Mouse (Mus musculus) lung, adult 2 months (tissue): ENCODE measurements at regions not wholly inside any gene's neighbourhood (a gene's known extent, or its start where the extent isn't known, plus 50 kb on each side); places are given as distances from the start of the nearest gene placed in this dataset.

Source experiments
- DNase-seq: peaks from one replicate; pipeline ENCODE4 v3.0.0; 2022
- H3K4me1 ChIP-seq: fragments of 200-500 bp; 2 replicates; pipeline ENCODE4 v1.6.1; 2011; ENCODE audit warnings: low read length; ENCODE audit not compliant: control insufficient read depth, insufficient read depth
- H3K4me3 ChIP-seq: fragments of 200-500 bp; replicated peaks from 2 replicates; pipeline ENCODE3; 2011; ENCODE audit warnings: low read depth, mild to moderate bottlenecking, control low read depth, low read length; ENCODE audit errors: extremely low read depth
- CTCF ChIP-seq: fragments of 200-500 bp; IDR thresholded peaks from 2 replicates; pipeline ENCODE4 v1.5.1; 2011; ENCODE audit warnings: mild to moderate bottlenecking, low read length, control low read depth; ENCODE audit not compliant: insufficient read depth
- POLR2A ChIP-seq: fragments of 200-500 bp; IDR thresholded peaks from 2 replicates; pipeline ENCODE4 v1.6.1; 2011; ENCODE audit warnings: low read depth, mild to moderate bottlenecking, control low read depth, low read length, borderline replicate concordance; ENCODE audit errors: extremely low read depth
- WGBS: fragments of 180-500 bp; shearing (Covaris S2); methylation state at CpG from one replicate; pipeline ENCODE4 v1.1.7; 2018; 5-methylcytosine and 5-hydroxymethylcytosine counted together

DNA sequence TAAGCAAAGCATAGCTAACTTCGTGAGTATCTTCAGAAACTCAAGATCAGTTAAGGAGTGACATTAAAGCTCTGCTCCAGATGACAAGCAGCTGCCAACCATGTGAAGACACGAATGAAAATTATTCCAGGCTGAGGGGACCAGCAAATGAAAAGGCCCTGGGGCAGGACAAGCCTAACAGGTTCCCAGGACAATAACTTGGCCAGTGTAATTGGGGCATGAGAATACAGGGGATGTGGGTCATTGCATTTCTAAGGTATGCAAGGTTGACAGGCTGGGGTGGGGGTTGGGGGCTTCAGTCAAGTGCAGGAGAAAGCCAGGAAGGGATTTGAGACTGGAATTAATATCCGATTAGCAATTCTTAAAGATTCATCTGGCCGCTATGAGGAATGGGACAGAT is 242.6 kb downstream of the Hs3st3b1 start:
- DNase-seq, result no peak
- H3K4me3 ChIP-seq, result no peak overlapping the region
- WGBS, result 75% methylated on average over 4 of the region's 4 CpGs
- TF ChIP-seq CTCF (no peak), POLR2A (no peak)
- no peaks in the 10 kb centered on the region for H3K4me1 ChIP-seq

DNA sequence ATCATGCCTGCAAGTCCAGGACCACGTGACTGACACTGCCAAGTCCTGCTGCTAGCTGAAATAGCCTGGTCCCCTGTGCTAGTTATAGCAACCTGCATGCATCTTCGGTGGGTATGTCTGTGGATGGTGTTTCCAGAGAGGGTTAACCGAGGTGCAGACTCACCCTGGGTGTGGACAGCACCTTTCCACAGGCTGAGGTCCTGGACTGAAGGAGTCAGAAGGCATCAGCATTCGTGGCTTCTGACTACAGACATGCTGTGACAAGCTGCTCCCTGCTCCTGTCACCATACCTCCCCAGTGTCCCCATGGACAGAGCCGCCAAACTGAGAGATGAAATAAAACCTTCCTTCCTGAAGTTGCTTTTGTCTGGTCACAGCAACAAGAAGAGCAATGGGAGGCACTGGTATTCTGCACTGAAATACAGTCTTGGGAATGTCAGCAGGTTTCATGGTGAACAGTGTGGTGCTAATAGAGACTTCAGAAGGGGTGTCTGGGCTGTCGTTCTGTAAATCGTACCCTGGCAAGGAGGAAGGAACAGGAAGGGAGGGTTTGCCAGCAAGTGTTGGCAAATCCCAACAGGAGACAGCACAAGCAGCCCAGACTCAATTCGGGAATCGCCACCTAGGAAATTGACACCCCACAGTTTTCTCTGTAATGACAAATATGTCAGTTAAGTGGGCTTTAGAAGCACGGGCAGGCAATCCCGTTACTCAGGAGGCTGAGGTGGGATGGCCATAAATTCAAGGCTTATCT is 237.7 kb downstream of the Hs3st3b1 start:
- 56% methylated on average over 11 of the region's 11 CpGs for WGBS
- DNase-seq, result no peak
- H3K4me1 ChIP-seq, result no peaks in the 10 kb centered on the region
- H3K4me3 ChIP-seq, result no peak overlapping the region
- TF ChIP-seq POLR2A (no peak), CTCF (no peak)

DNA sequence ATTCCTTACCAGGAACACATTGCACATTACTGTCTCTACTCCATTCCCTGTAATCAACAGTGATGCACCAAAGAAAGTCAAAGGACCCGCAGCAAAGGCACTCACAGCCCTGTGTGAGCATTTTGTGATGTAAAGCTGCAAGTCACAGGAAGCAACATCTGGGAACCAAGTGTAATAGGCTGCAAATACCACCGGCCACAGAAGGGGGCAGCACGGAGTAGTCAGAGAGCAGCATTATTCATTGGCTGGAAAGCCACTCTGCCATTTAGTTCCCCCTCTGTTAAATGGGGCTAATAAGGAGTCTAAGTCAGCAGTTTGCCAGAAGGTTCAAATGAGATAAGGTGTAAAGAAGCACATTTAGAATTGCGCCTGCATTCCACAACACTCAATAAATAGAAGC is 231.0 kb downstream of the Hs3st3b1 start:
- no peak for TF ChIP-seq POLR2A
- peak; percentile 41; the same call in 1 of the 2 replicates for TF ChIP-seq CTCF
- H3K4me3 ChIP-seq, result no peak overlapping the region
- 57% methylated on average over 4 of the region's 4 CpGs for WGBS
- DNase-seq, result peak; percentile 17
- H3K4me1 ChIP-seq, result no peaks in the 10 kb centered on the region

DNA sequence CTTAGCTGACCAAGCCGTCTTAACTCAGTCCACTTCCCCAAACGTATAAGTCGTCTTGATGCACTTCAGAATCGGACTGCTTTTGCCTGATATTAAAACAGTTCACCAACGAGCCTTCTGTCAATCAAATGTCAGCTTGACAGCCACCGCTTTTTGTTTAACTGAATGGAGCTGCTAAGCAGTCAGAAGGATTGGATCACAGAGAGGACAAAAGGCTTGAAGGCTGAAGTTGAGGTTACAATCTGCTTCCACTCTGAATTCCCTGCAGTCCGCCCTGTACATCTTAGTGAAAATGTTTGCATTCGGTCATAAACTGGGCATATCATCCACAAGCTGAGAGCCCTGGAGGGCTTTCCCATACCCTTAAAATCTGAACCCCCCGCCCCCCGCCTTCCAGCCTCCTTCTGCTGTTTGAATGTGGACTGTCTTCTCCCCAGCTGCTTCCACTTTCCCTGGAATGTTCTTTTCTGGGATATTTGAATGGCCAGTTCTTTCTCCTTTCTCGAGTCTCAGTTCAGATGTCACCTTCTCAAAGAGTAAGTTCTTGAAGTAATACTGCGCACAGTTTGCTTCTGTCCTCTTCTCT is 217.0 kb downstream of the Hs3st3b1 start:
- TF ChIP-seq POLR2A (no peak), CTCF (no peak)
- no peaks in the 10 kb centered on the region for H3K4me1 ChIP-seq
- DNase-seq, result no peak
- no peak overlapping the region for H3K4me3 ChIP-seq
- WGBS, result 69% methylated on average over 12 of the region's 12 CpGs

DNA sequence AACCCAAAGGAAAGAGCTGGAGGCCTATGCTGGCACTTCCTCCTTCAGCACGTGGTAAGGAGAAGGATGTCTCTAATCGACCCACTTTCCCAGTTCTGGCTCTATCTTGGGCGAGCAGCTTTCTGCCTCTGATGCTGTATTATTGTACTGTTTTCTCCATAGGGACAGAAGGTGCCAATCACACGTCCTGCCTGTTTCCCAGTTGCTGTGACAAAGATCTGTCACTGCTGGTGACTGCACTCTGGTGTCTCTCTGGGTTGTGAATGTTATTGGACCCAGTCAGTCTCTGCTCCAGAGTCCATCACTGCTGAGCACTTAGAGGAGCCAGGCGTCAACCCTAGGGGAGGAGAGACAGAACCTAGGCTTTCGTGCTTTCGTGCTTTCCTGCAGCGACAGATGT is 216.0 kb downstream of the Hs3st3b1 start:
- DNase-seq, result no peak
- WGBS, result 68% methylated on average over 8 of the region's 8 CpGs

DNA sequence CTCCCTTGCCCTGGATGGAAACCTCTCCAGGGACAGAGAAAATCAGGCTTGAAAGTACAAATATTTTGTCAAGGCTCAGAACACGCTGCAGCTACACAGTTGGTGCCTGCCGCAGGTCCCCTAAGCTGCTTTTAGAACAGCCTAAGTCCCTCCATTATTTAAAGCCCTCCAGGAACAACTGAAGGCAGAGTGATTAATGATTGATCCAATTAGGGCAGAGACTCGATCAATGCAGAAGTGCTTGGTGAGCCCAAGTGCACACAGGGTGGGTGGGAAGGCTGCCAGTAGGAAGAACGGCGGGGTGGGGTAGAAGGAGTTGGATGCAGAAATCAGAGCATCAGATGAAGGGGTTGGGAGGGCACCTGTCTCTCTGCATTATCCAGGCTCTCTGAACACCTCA is 215.0 kb downstream of the Hs3st3b1 start:
- WGBS, result 55% methylated on average over 5 of the region's 5 CpGs
- no peak for DNase-seq
- no peaks in the 10 kb centered on the region for H3K4me1 ChIP-seq
- no peak for TF ChIP-seq POLR2A
- no peak for TF ChIP-seq CTCF
- no peak overlapping the region for H3K4me3 ChIP-seq

More for the DNA sequence above, 216.0 kb downstream of the Hs3st3b1 start:
- no peak for TF ChIP-seq POLR2A
- TF ChIP-seq CTCF, result no peak
- no peaks in the 10 kb centered on the region for H3K4me1 ChIP-seq
- no peak overlapping the region for H3K4me3 ChIP-seq

DNA sequence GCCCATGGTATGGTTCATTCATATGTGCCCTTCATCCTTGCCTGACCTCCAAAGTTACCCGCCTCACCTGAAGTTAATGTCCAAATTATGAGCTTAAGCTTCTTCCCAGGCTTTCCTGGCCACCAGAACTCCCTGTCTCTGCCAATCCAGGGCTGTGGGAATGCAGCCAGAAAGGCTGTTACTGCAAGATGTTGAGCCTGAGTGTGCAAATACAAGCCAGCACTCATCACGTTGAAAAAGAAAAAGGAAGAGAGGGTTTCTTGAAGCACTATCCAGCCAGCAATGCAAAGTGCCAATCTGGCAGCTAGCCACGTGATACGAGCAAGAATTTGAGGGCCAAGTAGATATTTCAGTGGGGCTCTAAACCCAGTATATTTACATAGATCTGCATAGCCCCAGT is 213.7 kb downstream of the Hs3st3b1 start:
- no peaks in the 10 kb centered on the region for H3K4me1 ChIP-seq
- DNase-seq, result peak; percentile 18

DNA sequence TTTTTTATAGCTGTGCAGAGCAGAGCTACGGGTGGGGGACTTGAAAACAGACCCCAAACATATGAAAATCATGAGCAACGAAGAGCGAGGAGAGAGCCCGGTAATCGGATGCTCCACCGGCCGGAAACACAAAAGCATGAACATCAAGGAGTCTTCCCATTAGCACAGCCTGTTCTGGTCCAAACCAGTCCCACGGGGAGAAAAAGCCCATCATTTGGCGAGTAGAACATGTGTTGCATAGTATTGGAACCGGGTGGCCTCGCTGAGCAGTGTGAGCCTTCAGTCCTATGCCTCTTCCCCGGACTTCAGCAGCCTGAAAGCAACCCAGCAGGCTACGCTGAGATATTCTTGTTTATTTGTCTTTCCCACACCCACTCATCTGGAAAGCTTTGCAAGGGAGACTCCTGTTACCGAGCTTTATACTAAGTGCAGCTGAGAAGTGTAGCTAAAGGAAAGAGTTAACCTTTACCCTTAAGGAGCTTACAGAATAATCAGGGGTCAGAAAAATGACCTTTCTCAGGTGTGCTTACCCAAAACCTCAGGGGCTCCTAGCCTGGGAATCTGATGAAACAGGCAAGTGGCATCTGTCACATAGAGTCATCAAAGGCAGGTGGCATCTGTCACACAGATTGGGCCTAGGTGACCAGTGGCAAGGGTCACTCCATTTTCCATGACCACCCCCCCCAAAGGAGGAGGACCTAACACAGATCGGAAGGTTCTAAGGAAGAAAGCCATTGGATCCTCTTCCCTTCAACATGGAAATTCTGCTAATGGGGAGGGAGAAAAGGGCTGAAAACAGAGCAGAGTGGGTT is 209.8 kb downstream of the Hs3st3b1 start:
- WGBS, result 53% methylated on average over 15 of the region's 15 CpGs
- no peak for TF ChIP-seq CTCF
- no peak for TF ChIP-seq POLR2A
- H3K4me3 ChIP-seq, result no peak overlapping the region
- H3K4me1 ChIP-seq, result no peaks in the 10 kb centered on the region
- no peak for DNase-seq

More for the DNA sequence above, 213.7 kb downstream of the Hs3st3b1 start:
- TF ChIP-seq CTCF (no peak), POLR2A (no peak)
- 37% methylated on average over 4 of the region's 4 CpGs for WGBS
- H3K4me3 ChIP-seq, result no peak overlapping the region

DNA sequence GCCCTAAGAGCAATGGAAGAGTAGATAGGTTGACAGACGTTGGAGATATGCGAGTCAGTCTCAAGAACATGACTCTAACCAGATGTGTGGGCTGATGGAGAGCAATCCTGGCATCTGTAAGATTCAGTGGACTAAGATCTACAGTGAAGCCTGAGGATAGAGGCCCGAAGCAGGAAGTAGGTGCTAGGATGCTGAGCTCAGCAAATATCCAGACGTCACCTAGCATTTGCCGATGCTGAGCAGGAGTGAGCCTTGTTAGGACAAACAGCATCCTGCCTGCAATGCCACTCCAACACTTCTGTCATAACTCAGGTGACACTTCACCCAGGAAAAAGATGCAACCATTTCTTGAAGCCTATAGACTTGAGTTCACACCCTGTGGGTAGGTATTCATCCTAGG is 199.8 kb downstream of the Hs3st3b1 start:
- TF ChIP-seq CTCF (no peak), POLR2A (no peak)
- WGBS, result 93% methylated on average over 5 of the region's 5 CpGs
- Histone ChIP-seq H3K4me3 (no peak overlapping the region), H3K4me1 (no peaks in the 10 kb centered on the region)
- DNase-seq, result no peak

DNA sequence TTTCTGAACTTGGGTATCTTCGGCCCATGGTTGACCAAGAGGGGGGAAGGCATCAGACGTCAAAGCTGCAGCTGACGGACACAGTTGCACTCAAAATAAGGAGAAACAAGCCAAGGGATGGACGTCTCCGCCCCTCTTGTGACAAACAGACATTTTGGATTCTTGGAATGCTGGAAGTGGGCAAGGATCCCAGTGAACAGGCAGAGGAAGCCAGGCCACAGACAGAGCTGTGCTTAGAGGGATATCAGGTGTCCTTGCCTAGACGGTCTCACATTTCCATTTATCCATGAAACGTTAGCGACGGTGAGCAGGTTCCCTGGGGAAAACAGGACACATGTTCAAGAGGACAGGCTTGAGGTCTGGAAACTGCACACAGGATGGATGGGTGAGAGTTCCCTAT is 191.2 kb downstream of the Hs3st3b1 start:
- no peak for TF ChIP-seq POLR2A
- no peak for TF ChIP-seq CTCF
- no peaks in the 10 kb centered on the region for H3K4me1 ChIP-seq
- no peak for DNase-seq
- no peak overlapping the region for H3K4me3 ChIP-seq
- 59% methylated on average over 9 of the region's 9 CpGs for WGBS
